24 mouse cellular contexts compared by ENCODE assay signal in the genomic region with DNA sequence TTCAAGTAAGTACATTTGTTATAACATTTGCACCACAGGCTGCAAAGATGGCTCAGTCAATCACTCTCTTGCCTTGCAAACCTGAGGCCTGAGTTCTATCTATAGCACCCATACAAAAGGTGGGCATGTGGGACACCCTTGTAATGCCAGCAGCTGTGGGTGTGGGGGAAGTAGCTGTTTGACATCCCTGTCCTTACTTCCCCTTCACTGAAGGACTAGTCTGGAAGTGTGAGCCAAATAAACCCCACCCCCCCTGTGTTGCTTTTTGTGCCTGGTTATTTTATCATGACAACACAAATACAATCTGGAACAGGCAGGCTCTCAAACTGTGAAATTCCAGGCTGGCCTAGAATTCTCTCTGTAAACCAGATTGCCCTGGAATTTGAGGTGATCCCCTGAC. TPM values are rescaled to one million over a fixed set of nuclear protein-coding genes. Genes with fewer than 3 reads are reported as not detected.
A peak's percentile ranks its signal among the peaks of the same experiment; 100 is the strongest.
DNase-seq lines count a peak whose midpoint lies in the region; ATAC-seq and TF ChIP-seq lines count a peak whose summit lies in the region.
"Had no signal": no experiment of that assay in that cellular context is flagged by ENCODE, and none has a peak within 500 bp of the region (broad histone marks: within the 10 kb centered on the region; RNA-seq: fewer than 3 reads in every experiment).

No protein-coding gene starts in this region.

- no peaks in the 10 kb centered on the region for H3K36me3 ChIP-seq in heart, embryonic 15.5 days
- no peaks in the 10 kb centered on the region for H3K36me3 ChIP-seq in heart, embryonic 10.5 days
- no peaks in the 10 kb centered on the region for H3K36me3 ChIP-seq in thymus, adult 2 months (ENCODE audit: control insufficient read depth, insufficient read depth, low read length)
- H3K36me3 ChIP-seq: embryonic facial prominence, embryonic 15.5 days; forebrain, embryonic 10.5 days; hindbrain, embryonic 12.5 days had no signal

- H3K9ac ChIP-seq in heart, embryonic 15.5 days: no peak overlapping the region
- H3K9ac ChIP-seq: embryonic facial prominence, embryonic 15.5 days; hindbrain, embryonic 12.5 days had no signal

- no peak overlapping the region for H3K4me3 ChIP-seq in heart, embryonic 15.5 days
- no peak overlapping the region for H3K4me3 ChIP-seq in heart, embryonic 10.5 days
- no peak overlapping the region for H3K4me3 ChIP-seq in thymus, adult 2 months (ENCODE audit: control insufficient read depth, insufficient read depth, low read length)
- H3K4me3 ChIP-seq: embryonic facial prominence, embryonic 15.5 days; erythroblast, embryonic 14.5 days; forebrain, embryonic 10.5 days; hindbrain, embryonic 12.5 days had no signal

- peak; percentile 62; the same call in 1 of the 2 replicates for ATAC-seq in heart, embryonic 15.5 days (replicated peaks; ENCODE audit: insufficient number of reproducible peaks, insufficient read depth, low FRiP score, low read depth)
- ATAC-seq in common myeloid progenitor, adult 5-6 weeks (replicated peaks; ENCODE audit: low read depth, poor library complexity, severe bottlenecking): 0 out of 2 replicates have a peak, but pooled peaks have one; percentile 29
- ATAC-seq: forebrain, embryonic 14.5 days; hindbrain, embryonic 16.5 days; inflammation-experienced regulatory T-cells, adult 6 months; intestine, postnatal 0 days had no signal

- DNase-seq in heart, embryonic 10.5 days (ENCODE audit: low spot score): no peak
- peak; percentile 1 for DNase-seq in thymus, postnatal 4 days
- no peak for DNase-seq in thymus, adult 2 months
- no peak for DNase-seq in ovary, adult 18-20 months (ENCODE audit: low spot score)
- DNase-seq: adrenal gland, adult 2 months; adrenal gland, postnatal 25 days; cerebellum, adult 2 months; cerebellum, postnatal 10 days; embryo, embryonic 11 days; gastrocnemius, postnatal 36 days; heart, postnatal 4 days; kidney, adult 8-10 months had no signal

- no peak overlapping the region for H3K4me2 ChIP-seq in heart, embryonic 15.5 days
- H3K4me2 ChIP-seq: embryonic facial prominence, embryonic 15.5 days; heart, embryonic 11.5 days; hindbrain, embryonic 12.5 days had no signal

- no peak for TF ChIP-seq POLR2A in thymus, adult 2 months (IDR thresholded peaks at IDR 0.05; ENCODE audit: control insufficient read depth, extremely low read depth, insufficient read depth, low read length, poor library complexity)

- H3K27ac ChIP-seq in heart, embryonic 15.5 days: peak overlapping the region; percentile 9; the same call in 1 of the 2 replicates
- no peak overlapping the region for H3K27ac ChIP-seq in heart, embryonic 10.5 days
- H3K27ac ChIP-seq in thymus, adult 2 months (ENCODE audit: control insufficient read depth, insufficient read depth, low read length): no peak overlapping the region
- H3K27ac ChIP-seq: embryonic facial prominence, embryonic 15.5 days; forebrain, embryonic 10.5 days; hindbrain, embryonic 12.5 days had no signal

- no peaks in the 10 kb centered on the region for H3K9me3 ChIP-seq in heart, embryonic 15.5 days (replicated peaks)
- H3K9me3 ChIP-seq in heart, embryonic 10.5 days: no peaks in the 10 kb centered on the region
- H3K9me3 ChIP-seq: embryonic facial prominence, embryonic 15.5 days; hindbrain, embryonic 12.5 days had no signal

- peaks cover 13% of the 10 kb centered on the region; the same call in 1 of the 2 replicates for H3K4me1 ChIP-seq in heart, embryonic 15.5 days (replicated peaks)
- H3K4me1 ChIP-seq in heart, embryonic 10.5 days: no peaks in the 10 kb centered on the region
- H3K4me1 ChIP-seq in thymus, adult 2 months (replicated peaks; ENCODE audit: control insufficient read depth, insufficient read depth, low read length): no peaks in the 10 kb centered on the region
- H3K4me1 ChIP-seq: embryonic facial prominence, embryonic 15.5 days; forebrain, embryonic 10.5 days; hindbrain, embryonic 12.5 days had no signal

- TF ChIP-seq CTCF in thymus, adult 2 months (IDR thresholded peaks at IDR 0.05; ENCODE audit: borderline replicate concordance, control insufficient read depth, extremely low read depth, insufficient read depth, low read length, poor library complexity): no peak

- no peaks in the 10 kb centered on the region for H3K27me3 ChIP-seq in heart, embryonic 15.5 days
- H3K27me3 ChIP-seq in heart, embryonic 10.5 days (ENCODE audit: insufficient read depth, poor library complexity, severe bottlenecking): no peaks in the 10 kb centered on the region
- H3K27me3 ChIP-seq in thymus, adult 2 months (ENCODE audit: control insufficient read depth, insufficient read depth, low read length): no peaks in the 10 kb centered on the region
- H3K27me3 ChIP-seq: embryonic facial prominence, embryonic 15.5 days; hindbrain, embryonic 12.5 days had no signal

RNA-seq across cellular contexts. Expression of gene Wdr63, which starts 8.0 kb away (rescaled TPM):
- polyA plus RNA-seq in heart, embryonic 15.5 days (2015; fragmentation: Nextera tagmentation; extraction: Ambion mirVana): 0.09 and 0.19 TPM in 2 replicates
- 0.38 and 0.48 TPM in 2 replicates for polyA plus RNA-seq in heart, embryonic 10.5 days (2016; fragmentation: Nextera tagmentation; extraction: Ambion mirVana)
- polyA plus RNA-seq in thymus, adult 2 months (2012; rRNA removed): 0.03 TPM in 1 of 2 replicates, not detected in the other
- not detected in 2 replicates for total RNA-seq in common myeloid progenitor, adult 5-6 weeks (2017)
- total RNA-seq: adrenal gland, adult 2 months; adrenal gland, postnatal 25 days; gastrocnemius, adult 8-10 months; gastrocnemius, postnatal 36 days had no signal
- polyA plus RNA-seq: adrenal gland, adult 2 months; erythroblast, embryonic 14.5 days; forebrain, embryonic 10.5 days had no signal

RNA-seq across cellular contexts. Expression of gene Mcoln3, which starts 17.3 kb away (rescaled TPM):
- 0.73 and 1.1 TPM in 2 replicates for polyA plus RNA-seq in heart, embryonic 15.5 days (2015; fragmentation: Nextera tagmentation; extraction: Ambion mirVana)
- polyA plus RNA-seq in heart, embryonic 10.5 days (2016; fragmentation: Nextera tagmentation; extraction: Ambion mirVana): 1.5 and 3.6 TPM in 2 replicates
- polyA plus RNA-seq in thymus, adult 2 months (2012; rRNA removed): 5.9 and 6.1 TPM in 2 replicates
- 0.18 and 3.4 TPM in 2 replicates for total RNA-seq in common myeloid progenitor, adult 5-6 weeks (2017)
- total RNA-seq: adrenal gland, adult 2 months; adrenal gland, postnatal 25 days; gastrocnemius, adult 8-10 months; gastrocnemius, postnatal 36 days had no signal
- polyA plus RNA-seq: adrenal gland, adult 2 months; erythroblast, embryonic 14.5 days had no signal

RNA-seq across cellular contexts. Expression of gene Mcoln2, which starts 49.7 kb away (rescaled TPM):
- polyA plus RNA-seq in heart, embryonic 15.5 days (2015; fragmentation: Nextera tagmentation; extraction: Ambion mirVana): 0.35 and 1.7 TPM in 2 replicates
- polyA plus RNA-seq in heart, embryonic 10.5 days (2016; fragmentation: Nextera tagmentation; extraction: Ambion mirVana): 0.18 and 0.44 TPM in 2 replicates
- polyA plus RNA-seq in thymus, adult 2 months (2012; rRNA removed): 3.3 and 3.5 TPM in 2 replicates
- 8.2 and 11.1 TPM in 2 replicates for total RNA-seq in common myeloid progenitor, adult 5-6 weeks (2017)
- total RNA-seq: adrenal gland, adult 2 months; adrenal gland, postnatal 25 days had no signal
- polyA plus RNA-seq: adrenal gland, adult 2 months; erythroblast, embryonic 14.5 days had no signal
